Mouse (Mus musculus): Measurements from ENCODE around the gene Lgals7. TPM values are rescaled to one million over a fixed set of nuclear protein-coding genes. Genes with fewer than 3 reads are reported as not detected.

Lgals7 gene
- polyA plus RNA-seq, 1 experiment = 0.48 TPM

DNA sequence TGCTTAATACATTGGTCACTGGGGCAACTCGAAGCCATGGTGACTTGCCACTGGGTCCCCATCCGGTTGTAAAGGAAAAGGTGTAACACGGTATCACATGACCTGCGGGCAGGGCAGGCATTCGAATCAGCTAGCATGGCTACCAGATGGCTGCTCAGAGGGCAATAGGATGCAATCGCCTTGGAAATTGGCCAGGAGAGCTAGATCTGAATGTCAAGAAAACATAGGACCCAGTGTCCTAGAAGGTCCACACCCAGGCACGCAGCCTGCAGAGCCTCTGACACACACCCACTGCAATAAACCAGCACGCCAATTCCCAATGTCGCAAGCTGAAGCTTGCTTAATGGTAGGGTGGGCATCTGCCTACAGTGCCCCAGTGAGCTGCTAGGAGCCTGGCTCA lies 25.3 kb upstream of the Lgals7 start:
- WGBS = 90% methylated on average over 9 of the region's 9 CpGs
- Histone ChIP-seq H3K4me3 (ENCODE audit: extremely low read depth, insufficient read depth, insufficient read length) (no peak overlapping the region), H3K36me3 (ENCODE audit: control insufficient read depth, insufficient read depth, low read length) (no peaks in the 10 kb centered on the region), H3K27me3 (ENCODE audit: control insufficient read depth, insufficient read depth, low read length) (no peaks in the 10 kb centered on the region), H3K27ac (ENCODE audit: insufficient read depth, low read length) (no peak overlapping the region), H3K4me1 (ENCODE audit: control insufficient read depth, insufficient read depth, insufficient read length) (no peaks in the 10 kb centered on the region)
- TF ChIP-seq POLR2A (IDR thresholded peaks at IDR 0.05; ENCODE audit: low read depth, low read length) = no peak
- DNase-seq (ENCODE audit: low read depth in 1 of 2, low spot score in 2 of 2) = no peak

DNA sequence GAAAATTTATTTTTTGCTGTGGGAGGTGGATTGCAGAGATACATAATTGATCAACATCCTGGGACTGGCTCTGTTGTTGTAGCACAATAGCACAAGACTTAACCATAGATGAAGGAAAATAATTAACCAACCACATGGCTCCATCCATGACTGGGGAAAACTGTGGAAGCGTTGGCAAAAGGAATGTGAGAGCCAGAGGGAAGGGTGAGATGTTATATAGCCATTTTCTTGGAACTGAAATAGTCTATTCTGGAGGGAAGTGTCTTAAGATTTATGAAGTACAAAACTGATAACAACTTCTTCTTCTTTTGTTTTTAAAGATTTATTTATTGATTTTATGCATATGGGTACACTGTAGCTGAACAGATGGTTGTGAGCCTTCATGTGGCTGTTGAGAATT lies 16.4 kb upstream of the Lgals7 start:
- Histone ChIP-seq H3K36me3 (ENCODE audit: control insufficient read depth, insufficient read depth, low read length) (no peaks in the 10 kb centered on the region), H3K4me3 (ENCODE audit: extremely low read depth, insufficient read depth, insufficient read length) (no peak overlapping the region), H3K27ac (ENCODE audit: insufficient read depth, low read length) (no peak overlapping the region), H3K27me3 (ENCODE audit: control insufficient read depth, insufficient read depth, low read length) (no peaks in the 10 kb centered on the region), H3K4me1 (ENCODE audit: control insufficient read depth, insufficient read depth, insufficient read length) (no peaks in the 10 kb centered on the region)
- DNase-seq (ENCODE audit: low read depth in 1 of 2, low spot score in 2 of 2) = no peak
- TF ChIP-seq POLR2A (IDR thresholded peaks at IDR 0.05; ENCODE audit: low read depth, low read length) (no peak), CTCF (IDR thresholded peaks at IDR 0.05; ENCODE audit: extremely low read depth, insufficient read depth, insufficient read length, insufficient replicate concordance) (no peak)
- 89% methylated on average over 1 of the region's 1 CpGs for WGBS

GRCm38 (mm10) chr7:28849700-28850236 lies 13.9 kb upstream of the Lgals7 start:
- no peak for DNase-seq (ENCODE audit: low read depth in 1 of 2, low spot score in 2 of 2)
- Histone ChIP-seq H3K4me3 (ENCODE audit: extremely low read depth, insufficient read depth, insufficient read length) (no peak overlapping the region), H3K4me1 (ENCODE audit: control insufficient read depth, insufficient read depth, insufficient read length) (no peaks in the 10 kb centered on the region), H3K36me3 (ENCODE audit: control insufficient read depth, insufficient read depth, low read length) (no peaks in the 10 kb centered on the region), H3K27me3 (ENCODE audit: control insufficient read depth, insufficient read depth, low read length) (no peaks in the 10 kb centered on the region), H3K27ac (ENCODE audit: insufficient read depth, low read length) (no peak overlapping the region)
- TF ChIP-seq CTCF (IDR thresholded peaks at IDR 0.05; ENCODE audit: extremely low read depth, insufficient read depth, insufficient read length, insufficient replicate concordance) = no peak
- TF ChIP-seq POLR2A (IDR thresholded peaks at IDR 0.05; ENCODE audit: low read depth, low read length) = no peak
- WGBS = 52% methylated on average over 1 of the region's 1 CpGs

DNA sequence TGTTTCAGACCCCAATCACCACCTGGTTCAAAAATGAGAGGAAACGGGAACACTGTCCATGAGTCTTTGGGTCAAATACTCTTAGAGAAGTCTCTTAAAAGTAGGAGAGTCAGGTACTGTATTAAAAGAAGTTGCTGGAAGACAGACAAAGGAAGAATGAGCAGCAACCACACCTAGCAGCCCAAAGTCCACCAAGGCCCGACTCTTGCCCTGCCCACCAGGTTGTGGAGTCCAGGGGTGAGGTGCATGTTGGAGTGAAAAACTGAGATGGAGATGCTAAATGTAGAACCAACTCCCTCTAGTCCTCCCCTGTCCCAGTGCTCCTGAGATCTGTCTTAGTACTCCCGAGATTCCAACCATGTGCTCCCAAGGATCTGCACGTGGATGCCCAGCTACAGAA lies 13.0 kb upstream of the Lgals7 start:
- no peaks in the 10 kb centered on the region for H3K27me3 ChIP-seq (ENCODE audit: control insufficient read depth, insufficient read depth, low read length)
- no peak for DNase-seq (ENCODE audit: low read depth in 1 of 2, low spot score in 2 of 2)
- TF ChIP-seq POLR2A (IDR thresholded peaks at IDR 0.05; ENCODE audit: low read depth, low read length) = no peak
- TF ChIP-seq CTCF (IDR thresholded peaks at IDR 0.05; ENCODE audit: extremely low read depth, insufficient read depth, insufficient read length, insufficient replicate concordance) = no peak
- H3K4me1 ChIP-seq (ENCODE audit: control insufficient read depth, insufficient read depth, insufficient read length) = no peaks in the 10 kb centered on the region
- WGBS = 78% methylated on average over 4 of the region's 4 CpGs
- no peak overlapping the region for H3K4me3 ChIP-seq (ENCODE audit: extremely low read depth, insufficient read depth, insufficient read length)
- no peaks in the 10 kb centered on the region for H3K36me3 ChIP-seq (ENCODE audit: control insufficient read depth, insufficient read depth, low read length)
- no peak overlapping the region for H3K27ac ChIP-seq (ENCODE audit: insufficient read depth, low read length)

DNA sequence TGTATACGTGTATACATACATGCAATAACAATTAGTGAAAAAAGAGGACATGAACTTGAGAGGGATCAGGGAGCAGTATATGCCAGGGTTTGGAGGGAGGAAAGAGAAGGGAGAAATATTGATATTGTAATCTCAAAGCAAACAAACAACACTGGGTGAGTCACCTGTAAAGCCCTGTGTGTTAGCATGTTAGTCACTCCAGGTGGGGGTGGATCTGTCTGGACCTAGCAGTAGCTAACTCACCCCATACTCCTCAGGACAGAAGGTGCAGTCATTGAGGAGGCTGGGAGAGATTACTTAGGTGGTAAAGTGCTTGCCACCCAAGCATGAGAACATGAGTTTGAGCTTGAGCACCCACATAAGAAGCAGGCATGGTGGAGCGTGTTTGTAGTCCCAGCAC lies 3.7 kb upstream of the Lgals7 start:
- Histone ChIP-seq H3K4me3 (ENCODE audit: extremely low read depth, insufficient read depth, insufficient read length) (no peak overlapping the region), H3K4me1 (ENCODE audit: control insufficient read depth, insufficient read depth, insufficient read length) (no peaks in the 10 kb centered on the region), H3K27ac (ENCODE audit: insufficient read depth, low read length) (no peak overlapping the region), H3K36me3 (ENCODE audit: control insufficient read depth, insufficient read depth, low read length) (no peaks in the 10 kb centered on the region), H3K27me3 (ENCODE audit: control insufficient read depth, insufficient read depth, low read length) (no peaks in the 10 kb centered on the region)
- 96% methylated on average over 2 of the region's 2 CpGs for WGBS
- TF ChIP-seq POLR2A (IDR thresholded peaks at IDR 0.05; ENCODE audit: low read depth, low read length) (no peak), CTCF (IDR thresholded peaks at IDR 0.05; ENCODE audit: extremely low read depth, insufficient read depth, insufficient read length, insufficient replicate concordance) (no peak)
- no peak for DNase-seq (ENCODE audit: low read depth in 1 of 2, low spot score in 2 of 2)

DNA sequence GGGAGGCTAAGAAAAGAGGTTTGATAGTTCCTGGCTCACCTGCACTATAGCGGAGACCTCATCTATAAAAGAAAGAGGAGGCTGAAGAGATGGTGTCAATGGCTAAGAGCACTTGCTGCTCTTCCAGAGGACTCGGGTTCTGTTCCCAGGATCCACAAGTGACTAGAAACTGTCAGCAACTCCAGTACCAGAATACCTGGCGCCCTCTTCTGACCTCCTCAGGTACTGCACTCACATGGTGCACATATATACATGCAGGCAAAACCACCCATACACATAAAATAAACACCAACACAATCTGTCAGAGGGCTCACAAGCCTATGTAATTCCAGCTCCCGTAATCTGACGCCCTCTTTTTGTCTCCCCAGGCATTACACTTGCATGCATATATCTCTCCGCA lies 2.8 kb upstream of the Lgals7 start:
- no peak for DNase-seq (ENCODE audit: low read depth in 1 of 2, low spot score in 2 of 2)
- WGBS = 93% methylated on average over 6 of the region's 6 CpGs

GRCm38 (mm10) chr7:28862817-28863499 lies 695 bp upstream of the Lgals7 start:
- H3K27me3 ChIP-seq (ENCODE audit: control insufficient read depth, insufficient read depth, low read length) = no peaks in the 10 kb centered on the region
- peaks cover 15% of the 10 kb centered on the region; the same call in 1 of the 2 replicates for H3K4me1 ChIP-seq (ENCODE audit: control insufficient read depth, insufficient read depth, insufficient read length)
- H3K36me3 ChIP-seq (ENCODE audit: control insufficient read depth, insufficient read depth, low read length) = no peaks in the 10 kb centered on the region
- no peak overlapping the region for H3K4me3 ChIP-seq (ENCODE audit: extremely low read depth, insufficient read depth, insufficient read length)
- 87% methylated on average over 15 of the region's 15 CpGs for WGBS
- H3K27ac ChIP-seq (ENCODE audit: insufficient read depth, low read length) = no peak overlapping the region
- DNase-seq (ENCODE audit: low read depth in 1 of 2, low spot score in 2 of 2) = no peak
- no peak for TF ChIP-seq CTCF (IDR thresholded peaks at IDR 0.05; ENCODE audit: extremely low read depth, insufficient read depth, insufficient read length, insufficient replicate concordance)
- TF ChIP-seq POLR2A (IDR thresholded peaks at IDR 0.05; ENCODE audit: low read depth, low read length) = no peak

More for the DNA sequence above, 2.8 kb upstream of the Lgals7 start:
- H3K4me1 ChIP-seq (ENCODE audit: control insufficient read depth, insufficient read depth, insufficient read length) = peaks cover 2% of the 10 kb centered on the region; the same call in 1 of the 2 replicates
- no peak overlapping the region for H3K27ac ChIP-seq (ENCODE audit: insufficient read depth, low read length)
- no peaks in the 10 kb centered on the region for H3K36me3 ChIP-seq (ENCODE audit: control insufficient read depth, insufficient read depth, low read length)
- H3K27me3 ChIP-seq (ENCODE audit: control insufficient read depth, insufficient read depth, low read length) = no peaks in the 10 kb centered on the region
- TF ChIP-seq POLR2A (IDR thresholded peaks at IDR 0.05; ENCODE audit: low read depth, low read length) (no peak), CTCF (IDR thresholded peaks at IDR 0.05; ENCODE audit: extremely low read depth, insufficient read depth, insufficient read length, insufficient replicate concordance) (no peak)
- H3K4me3 ChIP-seq (ENCODE audit: extremely low read depth, insufficient read depth, insufficient read length) = no peak overlapping the region
